Mouse (Mus musculus) erythroblast, embryonic 14.5 days (primary cell): ENCODE measurements around the gene Iqsec1.

Experiments used
- GATA1 ChIP-seq: IDR thresholded peaks from 2 replicates; pipeline ENCODE4 v1.6.1; 2012; ENCODE audit warnings: low read length, inconsistent platforms, mixed read lengths
- TAL1 ChIP-seq: IDR thresholded peaks from 3 replicates; pipeline ENCODE4 v1.6.1; 2012; ENCODE audit warnings: low read length, inconsistent platforms, mixed read lengths

GRCm38 (mm10) chr6:90615991-90616390, 372.5 kb downstream of the Iqsec1 start:
- TF ChIP-seq TAL1 (no peak), GATA1 (no peak)
